Mouse (Mus musculus) megakaryocyte-erythroid progenitor cell, adult 5-6 weeks (primary cell): ENCODE results near the gene Camta1. TPM values are rescaled to one million over a fixed set of nuclear protein-coding genes. Genes with fewer than 3 reads are reported as not detected.

ENCODE experiments used
- ATAC-seq: replicated peaks from 2 replicates; pipeline ENCODE4 v1.8.0; 2016; ENCODE audit warnings: mild to moderate bottlenecking, inconsistent platforms; ENCODE audit not compliant: severe bottlenecking, poor library complexity, low FRiP score, low TSS enrichment
- total RNA-seq, 2 experiments: library from RNA; stranded (forward) in 1 of 2; stranded (reverse) in 1 of 2; fragments of 200-1000, 215-1000 nt in 1 of 2; fragments of >200 nt in 1 of 2; fragmentation: Nextera tagmentation in 1 of 2; gene quantifications; 2 replicates each; pipeline ENCODE4 v1.2.3; 2014 to 2017

Gene Camta1
- total RNA-seq, 2 experiments from 2014 or later = 52.1 to 68.4 TPM

DNA sequence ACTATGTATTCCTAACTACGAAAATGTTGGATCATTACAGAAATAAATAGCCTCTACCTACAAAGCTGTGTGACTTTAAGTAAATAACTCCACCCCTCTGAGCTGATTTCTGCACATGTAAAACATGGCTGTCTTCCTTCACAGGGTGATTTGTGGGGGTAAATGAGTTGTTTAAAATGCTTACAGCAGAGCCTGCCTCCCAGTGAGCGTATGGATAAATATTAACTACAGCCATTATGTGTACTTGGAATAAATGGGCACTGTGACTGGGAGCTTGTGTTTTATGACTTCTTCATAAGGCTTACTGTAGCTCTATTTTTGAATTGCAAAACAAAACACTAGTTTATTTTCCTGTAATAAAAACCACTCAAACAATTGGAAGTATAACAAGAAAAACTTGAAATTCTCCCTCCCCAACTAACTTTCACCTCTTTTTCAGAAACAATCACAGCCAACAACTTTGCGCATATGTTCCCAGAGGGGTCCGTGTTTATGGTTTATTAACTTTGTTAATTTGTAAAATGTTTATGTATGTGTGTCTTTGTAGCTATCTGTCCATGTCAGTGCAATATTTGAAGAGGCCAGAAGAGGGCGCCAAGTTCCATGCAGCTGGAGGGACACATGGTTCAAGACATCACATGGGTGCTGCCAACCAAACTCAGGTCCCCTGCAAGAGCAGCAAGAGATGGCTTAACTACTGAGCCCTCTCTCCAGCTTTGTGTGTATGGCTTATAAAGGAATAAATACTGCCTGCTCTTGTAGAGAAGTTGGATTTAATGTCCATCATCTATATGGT lies 363.0 kb downstream of the Camta1 start:
- no peak for ATAC-seq

- no peak for ATAC-seq
Measured at GRCm38 (mm10) chr4:151496581-151496980, 365.1 kb downstream of the Camta1 start.

DNA sequence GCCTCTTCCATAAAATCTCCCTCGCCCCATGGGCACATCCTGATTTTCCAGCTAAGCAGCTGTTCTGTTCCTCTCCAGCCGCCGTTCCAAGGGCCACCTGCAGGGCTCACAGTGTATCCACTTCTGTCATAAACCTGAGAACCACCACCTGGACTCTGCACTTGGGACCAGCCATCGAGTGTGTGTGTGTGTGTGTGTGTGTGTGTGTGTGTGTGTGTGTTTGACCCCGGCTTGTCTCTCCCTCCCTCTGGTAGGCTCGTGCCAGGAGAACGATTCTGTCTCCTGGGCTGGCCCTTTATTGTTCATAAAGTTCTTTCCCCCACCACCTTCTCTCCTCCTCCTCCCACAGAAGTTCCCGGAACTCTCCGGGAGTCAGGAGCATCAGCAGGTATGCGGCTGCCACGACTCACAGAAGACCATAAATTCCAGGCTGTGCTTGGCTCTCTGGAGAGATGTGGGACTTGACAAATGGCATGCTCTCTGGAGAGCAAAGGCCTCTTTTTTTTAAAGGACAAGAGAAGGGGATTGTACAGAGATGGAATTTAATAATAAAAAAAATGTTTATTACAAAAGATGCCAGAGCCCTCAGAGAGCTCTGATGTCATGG lies 366.3 kb downstream of the Camta1 start:
- no peak for ATAC-seq

GRCm38 (mm10) chr4:151492786-151493185 lies 368.9 kb downstream of the Camta1 start:
- no peak for ATAC-seq

- ATAC-seq = no peak
Measured at GRCm38 (mm10) chr4:151483977-151484313, 377.7 kb downstream of the Camta1 start.

- 0 out of 2 replicates have a peak, but pooled peaks have one; percentile 50 for ATAC-seq
Measured at GRCm38 (mm10) chr4:151483299-151483976, 378.2 kb downstream of the Camta1 start.

DNA sequence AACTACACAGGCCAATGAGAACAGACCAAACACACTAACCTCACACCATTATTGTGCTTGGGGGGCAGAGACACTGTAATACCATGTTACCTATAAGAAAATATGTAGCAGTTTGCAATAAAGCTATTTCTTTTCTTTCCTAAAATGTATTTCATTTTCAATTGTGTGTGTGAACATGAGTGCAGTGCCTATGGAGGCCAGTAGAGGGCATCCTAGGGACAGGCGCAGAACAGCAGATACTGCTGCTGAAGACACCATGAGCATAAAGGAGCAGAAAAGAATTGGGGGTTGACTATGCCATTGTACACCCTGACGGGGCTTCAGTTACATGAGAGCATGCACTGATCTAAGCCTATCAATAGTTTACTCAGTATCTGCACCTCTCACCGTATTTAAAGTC lies 380.7 kb downstream of the Camta1 start:
- no peak for ATAC-seq

- ATAC-seq = no peak
Measured at GRCm38 (mm10) chr4:151477950-151478349, 383.7 kb downstream of the Camta1 start.

DNA sequence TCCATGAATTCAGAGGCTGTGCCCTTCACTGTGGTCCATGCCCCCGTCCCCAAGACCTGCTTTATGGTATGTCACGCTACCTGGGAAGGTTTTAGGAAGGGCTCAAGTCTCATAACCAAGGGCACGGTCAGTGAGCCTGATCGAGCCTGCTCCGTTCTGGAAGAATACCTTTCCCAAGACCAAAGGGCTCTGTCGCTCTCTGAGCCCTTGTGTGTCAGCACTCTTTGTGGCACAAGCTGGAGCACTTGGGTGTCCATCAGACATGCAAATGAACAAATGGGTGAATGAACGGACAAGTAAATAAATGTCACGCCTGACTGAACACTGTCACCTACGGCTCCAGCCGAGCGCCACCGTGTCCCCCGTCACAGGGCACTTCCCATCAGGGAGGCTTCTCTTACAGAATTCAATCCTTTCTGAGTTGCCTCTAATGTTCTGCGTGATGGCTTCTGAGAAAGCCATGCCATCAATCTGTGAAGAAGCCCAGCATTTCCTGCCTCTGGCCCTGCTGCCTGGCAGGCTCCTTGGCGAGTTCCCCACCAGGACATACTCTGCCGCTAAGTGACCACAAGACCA lies 386.7 kb downstream of the Camta1 start:
- no peak for ATAC-seq

GRCm38 (mm10) chr4:151471886-151472285 lies 389.8 kb downstream of the Camta1 start:
- no peak for ATAC-seq

DNA sequence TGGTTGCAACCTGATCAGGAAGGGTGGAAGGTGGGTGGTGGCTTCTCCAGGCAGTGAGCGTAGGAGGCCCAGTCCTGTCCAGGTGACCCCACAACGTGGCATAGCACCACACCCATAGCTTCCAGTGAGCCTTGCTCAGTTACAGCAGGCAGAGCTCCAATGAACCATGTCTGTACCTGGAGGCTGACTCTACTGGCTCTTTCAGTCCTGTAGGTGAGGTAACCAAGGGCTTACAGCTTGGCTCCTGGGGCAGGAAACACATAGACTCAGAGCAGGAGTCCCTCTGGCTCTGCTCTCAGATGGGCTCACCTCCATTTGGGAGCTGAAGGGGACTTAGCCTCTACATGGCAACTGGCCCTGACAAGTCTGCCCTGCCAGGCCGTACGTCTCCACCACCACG lies 393.3 kb downstream of the Camta1 start:
- ATAC-seq = no peak

DNA sequence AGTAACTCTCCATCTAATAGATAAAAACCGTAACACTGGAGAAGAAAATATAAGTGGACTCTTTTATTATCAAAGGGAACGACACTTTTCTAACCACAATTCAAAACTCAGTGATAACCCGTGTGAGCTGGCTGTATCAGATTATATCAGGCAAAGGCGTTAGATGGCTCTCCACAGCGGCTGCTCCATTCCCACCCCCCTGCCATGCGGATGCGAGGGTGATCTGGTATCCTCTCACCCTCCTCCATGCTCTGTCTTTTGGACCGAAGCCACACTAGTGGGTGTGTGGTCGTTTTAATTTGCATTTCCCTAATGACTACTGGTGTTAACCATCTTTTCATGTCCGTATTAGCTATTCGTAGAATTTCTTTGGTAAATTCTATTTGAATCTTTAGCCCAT lies 403.0 kb downstream of the Camta1 start:
- ATAC-seq = no peak

- ATAC-seq = no peak
Measured at GRCm38 (mm10) chr4:151454611-151455010, 407.1 kb downstream of the Camta1 start.

DNA sequence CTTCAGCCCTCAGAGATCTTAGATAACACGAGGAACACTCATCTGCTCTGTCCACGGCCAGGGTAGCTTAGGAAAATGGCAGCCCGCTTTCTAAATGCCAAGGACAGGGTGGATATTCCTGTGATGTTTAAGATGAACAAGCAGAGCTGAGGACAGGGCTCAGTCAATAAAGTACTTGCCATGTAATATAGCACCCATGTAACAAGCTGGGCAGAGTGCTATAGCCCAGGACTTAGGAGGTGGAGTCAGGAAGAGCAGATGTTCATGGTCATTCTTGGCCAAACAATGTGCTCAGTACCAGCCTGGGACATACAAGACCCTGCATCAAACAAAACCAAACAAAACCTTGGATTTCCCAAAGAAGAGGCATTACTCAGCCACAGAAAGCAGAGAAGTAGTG lies 407.6 kb downstream of the Camta1 start:
- ATAC-seq = no peak

DNA sequence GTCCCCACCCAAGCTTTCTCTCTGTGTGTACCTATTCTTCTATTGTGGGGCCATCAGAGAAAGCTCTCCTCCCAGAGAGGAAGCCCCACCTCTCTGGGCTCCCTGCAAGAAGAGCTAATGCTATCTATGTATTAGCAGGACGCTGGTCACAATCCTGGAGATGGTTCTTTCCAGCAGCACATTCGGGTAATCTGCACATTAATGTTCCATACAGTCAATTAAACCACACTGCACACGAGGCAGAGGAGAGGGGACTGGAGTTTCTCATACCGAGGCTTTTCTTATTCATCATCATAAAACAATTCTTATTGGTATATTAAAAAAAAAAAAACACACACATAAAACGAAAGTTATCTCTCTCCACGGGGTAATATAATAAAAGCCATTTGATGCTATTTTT lies 409.8 kb downstream of the Camta1 start:
- ATAC-seq = no peak

DNA sequence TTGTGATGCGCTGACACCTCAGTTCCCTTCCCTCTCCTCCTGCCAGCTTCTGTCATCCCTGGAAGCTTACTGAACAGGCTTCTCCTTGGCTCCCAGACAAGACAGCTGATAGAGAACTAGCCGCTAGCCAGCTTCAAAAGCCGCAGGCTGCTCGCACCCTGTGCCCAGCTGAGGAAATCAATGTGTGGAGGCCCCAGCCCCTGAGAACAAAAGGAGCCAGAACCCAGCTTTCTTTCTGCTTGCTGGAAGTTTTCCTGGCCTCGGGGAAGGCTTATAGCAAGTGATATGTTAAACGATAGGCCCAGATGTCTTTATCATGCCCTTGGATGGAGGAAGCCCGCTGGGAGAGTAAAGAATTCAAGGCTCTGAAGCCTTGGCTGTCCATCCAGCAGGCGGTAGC lies 411.7 kb downstream of the Camta1 start:
- ATAC-seq = no peak

- ATAC-seq = no peak
Measured at GRCm38 (mm10) chr4:151448341-151448740, 413.3 kb downstream of the Camta1 start.

DNA sequence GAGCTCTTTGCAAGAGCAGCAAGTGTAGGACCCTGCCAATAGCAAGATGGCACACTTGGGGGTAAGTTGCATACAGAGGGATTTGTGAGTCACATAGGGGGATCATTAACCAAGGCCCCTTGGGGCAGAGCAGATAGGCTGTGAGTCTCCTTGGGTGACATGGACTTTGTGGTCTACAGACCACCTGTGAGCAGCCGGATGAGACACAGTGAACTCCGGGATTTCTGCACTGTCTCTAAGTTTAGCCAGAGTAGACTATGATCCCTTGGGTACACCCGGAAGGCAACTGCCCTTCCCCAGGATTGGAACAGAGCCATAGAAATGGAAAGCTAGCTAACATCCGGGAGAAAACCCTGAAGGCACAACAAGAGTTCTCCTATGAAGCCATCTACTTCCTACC lies 417.0 kb downstream of the Camta1 start:
- ATAC-seq = no peak

DNA sequence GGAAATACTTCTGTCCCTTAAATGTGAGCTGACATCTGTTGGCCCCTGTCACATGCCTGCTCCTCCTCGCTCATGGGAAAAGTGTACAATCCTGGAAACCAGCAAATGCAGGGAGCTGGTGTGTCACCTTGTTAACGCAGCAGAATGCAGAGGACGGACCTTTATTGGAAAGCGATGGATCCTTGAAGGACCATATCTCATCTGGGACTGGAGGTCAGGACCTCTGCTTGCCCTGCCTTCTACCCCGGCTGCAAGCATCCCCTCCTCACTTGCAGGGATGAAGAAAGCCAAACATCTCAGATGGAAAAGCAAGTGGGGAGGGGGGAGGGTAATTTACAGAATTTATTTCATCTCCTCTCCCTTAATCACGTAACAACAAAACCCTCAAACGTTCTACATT lies 423.1 kb downstream of the Camta1 start:
- no peak for ATAC-seq

DNA sequence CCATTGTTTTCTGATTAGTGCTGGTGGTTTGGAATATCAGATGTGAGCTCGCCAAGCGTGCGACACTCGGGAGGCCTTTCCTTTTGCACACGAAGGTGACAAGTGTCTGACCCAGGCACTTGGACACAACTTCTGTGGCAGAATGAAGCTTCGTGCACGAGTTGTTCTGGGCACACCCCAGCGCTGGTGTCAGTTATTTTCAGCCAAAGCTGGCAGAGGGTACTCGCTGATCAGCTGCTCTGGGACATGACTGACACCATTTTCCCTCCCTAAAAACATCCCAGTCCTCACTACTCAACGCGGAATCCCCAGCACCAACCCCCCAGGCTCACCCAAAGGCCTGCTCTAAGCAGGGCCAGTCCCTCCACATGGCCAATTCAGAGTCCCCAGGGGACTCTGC lies 423.8 kb downstream of the Camta1 start:
- no peak for ATAC-seq
